Comparison of ENCODE assay signal across 13 mouse cellular contexts in genomic region chr6:115619818-115620217, GRCm38 (mm10). TPM values are rescaled to one million over a fixed set of nuclear protein-coding genes. Genes with fewer than 3 reads are reported as not detected.
DNase-seq lines count a peak whose midpoint lies in the region; ATAC-seq and TF ChIP-seq lines count a peak whose summit lies in the region.
"Had no signal": no experiment of that assay in that cellular context is flagged by ENCODE, and none has a peak within 500 bp of the region (broad histone marks: within the 10 kb centered on the region; RNA-seq: fewer than 3 reads in every experiment).

No protein-coding gene starts in this region.

- no peak for TF ChIP-seq CTCF in lung, adult 2 months (IDR thresholded peaks at IDR 0.05; ENCODE audit: insufficient read depth, low read length)

- no peaks in the 10 kb centered on the region for H3K9me3 ChIP-seq in kidney, embryonic 14.5 days (ENCODE audit: control insufficient read depth, low read length)
- H3K9me3 ChIP-seq: forebrain, embryonic 10.5 days; intestine, embryonic 15.5 days; limb, embryonic 12.5 days; neural tube, embryonic 15.5 days had no signal

- TF ChIP-seq POLR2A in lung, adult 2 months (IDR thresholded peaks at IDR 0.05; ENCODE audit: borderline replicate concordance, extremely low read depth, low read depth, low read length) = no peak

- peak; percentile 19 for DNase-seq in adrenal gland, postnatal 14 days
- DNase-seq in adrenal gland, postnatal 4 days (ENCODE audit: low spot score in 2 of 2) = no peak
- DNase-seq in ZHBTc4 (ENCODE audit: low read depth, low spot score) = peak; percentile 18
- DNase-seq in spleen, postnatal 14 days (ENCODE audit: low spot score in 2 of 2) = no peak
- DNase-seq in left cerebral cortex, postnatal 10 days (ENCODE audit: extremely low spot score in 1 of 2, low spot score in 2 of 2) = no peak
- no peak for DNase-seq in lung, adult 2 months
- DNase-seq: gastrocnemius, postnatal 25 days had no signal

- peaks cover 100% of the 10 kb centered on the region for H3K36me3 ChIP-seq in kidney, embryonic 14.5 days (ENCODE audit: control insufficient read depth, insufficient read depth, low read length)

- no peaks in the 10 kb centered on the region for H3K27me3 ChIP-seq in kidney, embryonic 14.5 days (ENCODE audit: control insufficient read depth, insufficient read depth, low read length)
- H3K27me3 ChIP-seq: intestine, embryonic 15.5 days; limb, embryonic 12.5 days; neural tube, embryonic 15.5 days had no signal

- H3K4me1 ChIP-seq in kidney, embryonic 14.5 days (ENCODE audit: control insufficient read depth, insufficient read depth, low read length) = no peaks in the 10 kb centered on the region
- H3K4me1 ChIP-seq in lung, adult 2 months (ENCODE audit: control insufficient read depth, insufficient read depth, low read length) = no peaks in the 10 kb centered on the region
- H3K4me1 ChIP-seq: forebrain, embryonic 10.5 days; intestine, embryonic 15.5 days; limb, embryonic 12.5 days; neural tube, embryonic 15.5 days had no signal

- H3K27ac ChIP-seq in kidney, embryonic 14.5 days (ENCODE audit: low read depth, low read length) = no peak overlapping the region
- H3K27ac ChIP-seq: forebrain, embryonic 10.5 days; intestine, embryonic 15.5 days; limb, embryonic 12.5 days; neural tube, embryonic 15.5 days had no signal

- 89% methylated on average over 10 of the region's 10 CpGs for WGBS in kidney, embryonic 14.5 days
- WGBS in lung, adult 2 months = 75% methylated on average over 10 of the region's 10 CpGs

- H3K4me3 ChIP-seq in kidney, embryonic 14.5 days (ENCODE audit: low read length) = no peak overlapping the region
- H3K4me3 ChIP-seq in lung, adult 2 months (replicated peaks; ENCODE audit: extremely low read depth, low read depth, low read length) = no peak overlapping the region
- H3K4me3 ChIP-seq: forebrain, embryonic 10.5 days; intestine, embryonic 15.5 days; limb, embryonic 12.5 days; neural tube, embryonic 15.5 days had no signal

- intact Hi-C loops in left cerebral cortex, postnatal 10 days (cut with DNase I) = no loop called here

- no peak overlapping the region for H3K4me2 ChIP-seq in kidney, embryonic 14.5 days (replicated peaks; ENCODE audit: low read depth, low read length)
- H3K4me2 ChIP-seq: intestine, embryonic 15.5 days; limb, embryonic 12.5 days; neural tube, embryonic 15.5 days had no signal

- no peak overlapping the region for H3K9ac ChIP-seq in kidney, embryonic 14.5 days (ENCODE audit: low read depth, low read length)
- H3K9ac ChIP-seq: intestine, embryonic 15.5 days; limb, embryonic 12.5 days; neural tube, embryonic 15.5 days had no signal

- ATAC-seq in kidney, embryonic 14.5 days (ENCODE audit: low FRiP score, low TSS enrichment) = 0 out of 2 replicates have a peak, but pooled peaks have one; percentile 19
- ATAC-seq in megakaryocyte-erythroid progenitor cell, adult 5-6 weeks (replicated peaks; ENCODE audit: low FRiP score, low TSS enrichment, poor library complexity, severe bottlenecking) = peak; percentile 33
- ATAC-seq: intestine, embryonic 15.5 days had no signal

RNA-seq across cellular contexts. Expression of gene Mkrn2, which starts 18.1 kb away (rescaled TPM):
- total RNA-seq in adrenal gland, postnatal 14 days (2021) = 36.2 and 36.6 TPM in 2 replicates
- 10 to 100 TPM; 42.2 to 46.1 TPM for total RNA-seq in adrenal gland, postnatal 4 days (2021)
- 18.7 and 33.4 TPM in 2 replicates for polyA plus RNA-seq in kidney, embryonic 14.5 days (2014; fragmentation: Nextera tagmentation; extraction: Ambion mirVana)
- 5.5 and 17.0 TPM in 2 replicates for total RNA-seq in megakaryocyte-erythroid progenitor cell, adult 5-6 weeks (2014; fragmentation: Nextera tagmentation)
- 14.7 and 26.0 TPM in 2 replicates for total RNA-seq in megakaryocyte-erythroid progenitor cell, adult 5-6 weeks (2017)
- total RNA-seq in left cerebral cortex, postnatal 10 days (2021) = 10 to 100 TPM; 36.0 to 39.5 TPM
- 57.2 and 68.1 TPM in 2 replicates for polyA plus RNA-seq in lung, adult 2 months (2012; rRNA removed)

RNA-seq across cellular contexts. Expression of gene Mkrn2os, which starts 27.4 kb away (rescaled TPM):
- total RNA-seq in adrenal gland, postnatal 14 days (2021) = 0.15 TPM in 1 of 2 replicates, not detected in the other
- total RNA-seq in adrenal gland, postnatal 4 days (2021) = 1 to 10 TPM in 1 of 2 experiments, under 1 TPM in 1; 0.45 to 1.2 TPM
- polyA plus RNA-seq in kidney, embryonic 14.5 days (2014; fragmentation: Nextera tagmentation; extraction: Ambion mirVana) = 5.2 and 5.8 TPM in 2 replicates
- not detected in 2 replicates for total RNA-seq in megakaryocyte-erythroid progenitor cell, adult 5-6 weeks (2014; fragmentation: Nextera tagmentation)
- total RNA-seq in megakaryocyte-erythroid progenitor cell, adult 5-6 weeks (2017) = not detected in 2 replicates
- total RNA-seq in left cerebral cortex, postnatal 10 days (2021) = not detected
- 0.40 TPM in 1 of 2 replicates, not detected in the other for polyA plus RNA-seq in lung, adult 2 months (2012; rRNA removed)

RNA-seq across cellular contexts. Expression of gene Raf1, which starts 56.6 kb away (rescaled TPM):
- total RNA-seq in adrenal gland, postnatal 14 days (2021) = 97.4 and 101 TPM in 2 replicates
- 100 to 1,000 TPM; 125 to 131 TPM for total RNA-seq in adrenal gland, postnatal 4 days (2021)
- 85.9 and 125 TPM in 2 replicates for polyA plus RNA-seq in kidney, embryonic 14.5 days (2014; fragmentation: Nextera tagmentation; extraction: Ambion mirVana)
- 112 and 136 TPM in 2 replicates for total RNA-seq in megakaryocyte-erythroid progenitor cell, adult 5-6 weeks (2014; fragmentation: Nextera tagmentation)
- total RNA-seq in megakaryocyte-erythroid progenitor cell, adult 5-6 weeks (2017) = 68.6 and 77.5 TPM in 2 replicates
- 100 to 1,000 TPM; 121 to 132 TPM for total RNA-seq in left cerebral cortex, postnatal 10 days (2021)
- 98.6 and 131 TPM in 2 replicates for polyA plus RNA-seq in lung, adult 2 months (2012; rRNA removed)

Comparison
In these comparisons a context has a peak if more than half of its experiments do, and no peak if none do; other contexts are left out.
1. DNase-seq: peak in adrenal gland, postnatal 14 days (single experiment) and ZHBTc4 (single experiment); none in adrenal gland, postnatal 4 days (0 of 2), spleen, postnatal 14 days (0 of 2), left cerebral cortex, postnatal 10 days (0 of 2) and lung, adult 2 months (single experiment).